Mouse (Mus musculus) hindbrain, postnatal 0 days (tissue): ENCODE measurements at regions not wholly inside any gene's neighbourhood (a gene's known extent, or its start where the extent isn't known, plus 50 kb on each side); places are given as distances from the start of the nearest gene placed in this dataset.

Source experiments
- ATAC-seq: fragments of 200-750 bp; cut with Nextera tagmentation; 2 replicates; pipeline ENCODE4 v1.8.0; 2017; ENCODE audit warnings: mild to moderate bottlenecking, moderate TSS enrichment, moderate library complexity
- DNase-seq: peaks from one replicate; pipeline ENCODE4 v3.0.0-alpha.2; 2015; ENCODE audit warnings: low spot score
- H3K27ac ChIP-seq: fragments of 300-500 bp; sonication (generic); 2 replicates; pipeline ENCODE4 v1.5.1; 2014; ENCODE audit warnings: mild to moderate bottlenecking
- H3K27me3 ChIP-seq: fragments of 300-500 bp; sonication (generic); 2 replicates; pipeline ENCODE4 v1.6.1; 2014; ENCODE audit warnings: low read length, mixed read lengths; ENCODE audit not compliant: insufficient read depth
- H3K36me3 ChIP-seq: fragments of 300-500 bp; sonication (generic); 2 replicates; pipeline ENCODE4 v1.6.1; 2014; ENCODE audit warnings: low read length, mixed read lengths; ENCODE audit not compliant: insufficient read depth
- H3K4me1 ChIP-seq: fragments of 300-500 bp; sonication (generic); 2 replicates; pipeline ENCODE4 v1.6.1; 2014; ENCODE audit warnings: antibody characterized with exemption, low read length, mixed read lengths; ENCODE audit not compliant: insufficient read depth
- H3K4me2 ChIP-seq: fragments of 300-500 bp; sonication (generic); 2 replicates; pipeline ENCODE4 v1.6.1; 2014; ENCODE audit warnings: low read depth, mild to moderate bottlenecking, low read length, moderate library complexity, mixed read lengths
- H3K4me3 ChIP-seq: fragments of 300-500 bp; sonication (generic); 2 replicates; pipeline ENCODE4 v1.5.1; 2014; ENCODE audit warnings: low read length
- H3K9ac ChIP-seq: fragments of 300-500 bp; sonication (generic); replicated peaks from 2 replicates; pipeline ENCODE4 v1.6.1; 2014; ENCODE audit warnings: mild to moderate bottlenecking, low read length, moderate library complexity, mixed read lengths
- H3K9me3 ChIP-seq: fragments of 300-500 bp; sonication (generic); 2 replicates; pipeline ENCODE4 v1.6.1; 2016; ENCODE audit warnings: low read length, mixed read lengths
- CTCF ChIP-seq: IDR thresholded peaks from 2 replicates; pipeline ENCODE4 v1.5.1; 2016; ENCODE audit warnings: antibody characterized with exemption, control low read depth, low read depth
- WGBS: fragments of 180-500 bp; shearing (Covaris S2); extraction: QIAGEN DNeasy Blood & Tissue Kit; methylation state at CpG from one replicate; pipeline ENCODE4 v1.1.7; 2014; 5-methylcytosine and 5-hydroxymethylcytosine counted together

GRCm38 (mm10) chr1:81745024-81745960 is 487.6 kb upstream of the Gm9747 start:
- H3K27me3 ChIP-seq: no peaks in the 10 kb centered on the region
- WGBS: 70% methylated on average over 14 of the region's 14 CpGs

GRCm38 (mm10) chr1:81746013-81746412 is 486.9 kb upstream of the Gm9747 start:
- TF ChIP-seq CTCF: no peak
- ATAC-seq (no peak), DNase-seq (no peak)
- Histone ChIP-seq H3K27me3 (no peaks in the 10 kb centered on the region), H3K9ac (no peak overlapping the region), H3K4me1 (no peaks in the 10 kb centered on the region; the same call in 1 of the 2 replicates), H3K4me2 (no peak overlapping the region), H3K36me3 (no peaks in the 10 kb centered on the region), H3K4me3 (no peak overlapping the region), H3K9me3 (no peaks in the 10 kb centered on the region), H3K27ac (no peak overlapping the region)
- 85% methylated on average over 3 of the region's 3 CpGs for WGBS

More at GRCm38 (mm10) chr1:81745024-81745960, 487.6 kb upstream of the Gm9747 start:
- Histone ChIP-seq H3K9me3 (no peaks in the 10 kb centered on the region), H3K4me2 (no peak overlapping the region), H3K4me3 (no peak overlapping the region), H3K36me3 (no peaks in the 10 kb centered on the region), H3K4me1 (no peaks in the 10 kb centered on the region; the same call in 1 of the 2 replicates), H3K27ac (no peak overlapping the region), H3K9ac (no peak overlapping the region)
- ATAC-seq (no peak), DNase-seq (no peak)
- no peak for TF ChIP-seq CTCF

GRCm38 (mm10) chr1:81747025-81747424 is 485.9 kb upstream of the Gm9747 start:
- ATAC-seq (no peak), DNase-seq (no peak)
- no peaks in the 10 kb centered on the region; the same call in 1 of the 2 replicates for H3K4me1 ChIP-seq
- no peak overlapping the region for H3K4me2 ChIP-seq
- no peaks in the 10 kb centered on the region for H3K27me3 ChIP-seq
- H3K9ac ChIP-seq: no peak overlapping the region
- H3K4me3 ChIP-seq: no peak overlapping the region
- H3K9me3 ChIP-seq: no peaks in the 10 kb centered on the region
- H3K27ac ChIP-seq: no peak overlapping the region
- no peaks in the 10 kb centered on the region for H3K36me3 ChIP-seq
- TF ChIP-seq CTCF: no peak
- WGBS: 80% methylated on average over 3 of the region's 3 CpGs

- no peak for TF ChIP-seq CTCF
- H3K36me3 ChIP-seq: no peaks in the 10 kb centered on the region
- no peak for ATAC-seq
- H3K9me3 ChIP-seq: no peaks in the 10 kb centered on the region
- H3K4me3 ChIP-seq: no peak overlapping the region
- no peak for DNase-seq
- H3K4me2 ChIP-seq: no peak overlapping the region
- no peak overlapping the region for H3K9ac ChIP-seq
- H3K27ac ChIP-seq: no peak overlapping the region
- 84% methylated on average over 2 of the region's 2 CpGs for WGBS
- no peaks in the 10 kb centered on the region for H3K4me1 ChIP-seq
- H3K27me3 ChIP-seq: no peaks in the 10 kb centered on the region
Observed at GRCm38 (mm10) chr1:81754067-81754466, 478.8 kb upstream of the Gm9747 start.

- no peaks in the 10 kb centered on the region for H3K36me3 ChIP-seq
- no peaks in the 10 kb centered on the region for H3K27me3 ChIP-seq
- H3K9me3 ChIP-seq: no peaks in the 10 kb centered on the region
- no peak overlapping the region for H3K27ac ChIP-seq
- no peaks in the 10 kb centered on the region for H3K4me1 ChIP-seq
- WGBS: 87% methylated on average over 3 of the region's 3 CpGs
- no peak overlapping the region for H3K9ac ChIP-seq
- no peak overlapping the region for H3K4me3 ChIP-seq
- ATAC-seq: no peak
- no peak for DNase-seq
- no peak for TF ChIP-seq CTCF
- no peak overlapping the region for H3K4me2 ChIP-seq
Observed at GRCm38 (mm10) chr1:81755281-81755680, 477.6 kb upstream of the Gm9747 start.

GRCm38 (mm10) chr1:81755694-81756093 is 477.2 kb upstream of the Gm9747 start:
- Histone ChIP-seq H3K36me3 (no peaks in the 10 kb centered on the region), H3K9ac (no peak overlapping the region), H3K4me3 (no peak overlapping the region), H3K4me1 (no peaks in the 10 kb centered on the region), H3K9me3 (no peaks in the 10 kb centered on the region), H3K4me2 (no peak overlapping the region), H3K27me3 (no peaks in the 10 kb centered on the region), H3K27ac (no peak overlapping the region)
- ATAC-seq (no peak), DNase-seq (no peak)
- no peak for TF ChIP-seq CTCF
- 61% methylated on average over 2 of the region's 2 CpGs for WGBS

GRCm38 (mm10) chr1:81759919-81760318 is 473.0 kb upstream of the Gm9747 start:
- H3K4me2 ChIP-seq: no peak overlapping the region
- no peak for ATAC-seq
- no peak overlapping the region for H3K4me3 ChIP-seq
- no peaks in the 10 kb centered on the region for H3K4me1 ChIP-seq
- H3K9me3 ChIP-seq: no peaks in the 10 kb centered on the region
- 87% methylated on average over 2 of the region's 2 CpGs for whole genome bisulfite sequencing
- H3K27ac ChIP-seq: no peak overlapping the region
- H3K36me3 ChIP-seq: no peaks in the 10 kb centered on the region
- DNase-seq: no peak
- TF ChIP-seq CTCF: no peak
- no peaks in the 10 kb centered on the region for H3K27me3 ChIP-seq
- no peak overlapping the region for H3K9ac ChIP-seq
